ENCODE assay signal across 21 mouse cellular contexts in genomic region chr4:153070190-153070745, GRCm38 (mm10).
DNase-seq lines count a peak whose midpoint lies in the region; ATAC-seq and TF ChIP-seq lines count a peak whose summit lies in the region.
"Had no signal": no experiment of that assay in that cellular context is flagged by ENCODE, and none has a peak within 500 bp of the region (broad histone marks: within the 10 kb centered on the region; RNA-seq: fewer than 3 reads in every experiment).

No protein-coding gene starts in this region.

- no peak overlapping the region for H3K9ac ChIP-seq in hindbrain, embryonic 16.5 days (ENCODE audit: low read depth, low read length)
- H3K9ac ChIP-seq in hindbrain, embryonic 12.5 days, result no peak overlapping the region
- no peak overlapping the region for H3K9ac ChIP-seq in midbrain, postnatal 0 days (replicated peaks; ENCODE audit: low read length, poor library complexity, severe bottlenecking)
- H3K9ac ChIP-seq: liver, postnatal 0 days had no signal

- H3K36me3 ChIP-seq in hindbrain, embryonic 10.5 days, result no peaks in the 10 kb centered on the region
- H3K36me3 ChIP-seq in hindbrain, embryonic 16.5 days (ENCODE audit: control insufficient read depth, insufficient read depth, low read length), result no peaks in the 10 kb centered on the region
- H3K36me3 ChIP-seq in E14TG2a.4 (ENCODE audit: insufficient read depth, low read length), result no peaks in the 10 kb centered on the region
- H3K36me3 ChIP-seq in hindbrain, embryonic 12.5 days, result no peaks in the 10 kb centered on the region
- H3K36me3 ChIP-seq in midbrain, postnatal 0 days (ENCODE audit: insufficient read depth, low read length), result no peaks in the 10 kb centered on the region
- H3K36me3 ChIP-seq: heart, embryonic 10.5 days had no signal

- ATAC-seq in hindbrain, embryonic 16.5 days, result no peak
- ATAC-seq in hindbrain, embryonic 12.5 days (ENCODE audit: low FRiP score), result peak; percentile 32; the same call in 1 of the 2 replicates
- ATAC-seq in midbrain, postnatal 0 days (ENCODE audit: low FRiP score), result no peak
- ATAC-seq in megakaryocyte-erythroid progenitor cell, adult 5-6 weeks (replicated peaks; ENCODE audit: low FRiP score, low TSS enrichment, poor library complexity, severe bottlenecking), result no peak
- no peak for ATAC-seq in monocyte, adult 5-6 weeks (replicated peaks; ENCODE audit: insufficient number of reproducible peaks, low FRiP score, low TSS enrichment, poor library complexity, severe bottlenecking)
- ATAC-seq: inflammation-experienced regulatory T-cells, adult 6 months; liver, postnatal 0 days had no signal

- 59% methylated on average over 15 of the region's 15 CpGs for WGBS in hindbrain, embryonic 10.5 days
- 43% methylated on average over 15 of the region's 15 CpGs for WGBS in hindbrain, embryonic 16.5 days
- 46% methylated on average over 15 of the region's 15 CpGs for WGBS in hindbrain, embryonic 12.5 days
- 43% methylated on average over 15 of the region's 15 CpGs for WGBS in midbrain, postnatal 0 days

- H3K27ac ChIP-seq in hindbrain, embryonic 10.5 days, result no peak overlapping the region
- H3K27ac ChIP-seq in hindbrain, embryonic 16.5 days (ENCODE audit: low read depth, low read length), result no peak overlapping the region
- H3K27ac ChIP-seq in hindbrain, embryonic 12.5 days, result no peak overlapping the region
- no peak overlapping the region for H3K27ac ChIP-seq in midbrain, postnatal 0 days (ENCODE audit: low read depth, low read length)
- H3K27ac ChIP-seq: heart, embryonic 10.5 days; stomach, postnatal 0 days had no signal

- DNase-seq in hindbrain, embryonic 10.5 days (ENCODE audit: low spot score), result peak; percentile 28
- peak; percentile 59 for DNase-seq in midbrain, postnatal 0 days (ENCODE audit: low spot score)
- DNase-seq: adrenal gland, postnatal 25 days; cerebellum, adult 9-10 months; gastrocnemius, postnatal 25 days; heart, postnatal 10 days; kidney, adult 8-10 months; kidney, postnatal 25 days; layer of hippocampus, adult 9-11 months; liver; liver, postnatal 0 days; lung, postnatal 36 days; thymus, postnatal 14 days had no signal

- H3K4me2 ChIP-seq in hindbrain, embryonic 16.5 days (ENCODE audit: low read length), result no peak overlapping the region
- no peak overlapping the region for H3K4me2 ChIP-seq in hindbrain, embryonic 12.5 days (replicated peaks)
- H3K4me2 ChIP-seq in midbrain, postnatal 0 days (ENCODE audit: low read depth, low read length, poor library complexity, severe bottlenecking), result no peak overlapping the region

- H3K4me3 ChIP-seq in hindbrain, embryonic 10.5 days, result no peak overlapping the region
- H3K4me3 ChIP-seq in hindbrain, embryonic 16.5 days (ENCODE audit: low read length), result no peak overlapping the region
- peak overlapping the region; percentile 23; the same call in 1 of the 2 replicates for H3K4me3 ChIP-seq in E14TG2a.4 (replicated peaks; ENCODE audit: low read length)
- H3K4me3 ChIP-seq in hindbrain, embryonic 12.5 days, result no peak overlapping the region
- H3K4me3 ChIP-seq in midbrain, postnatal 0 days (ENCODE audit: low read depth, low read length), result no peak overlapping the region
- H3K4me3 ChIP-seq: heart, embryonic 10.5 days had no signal

- no peak for TF ChIP-seq CTCF in E14TG2a.4 (conservative IDR thresholded peaks at IDR 0.05; ENCODE audit: low read length)
- TF ChIP-seq CTCF in midbrain, postnatal 0 days (IDR thresholded peaks at IDR 0.05), result no peak

- H3K27me3 ChIP-seq in hindbrain, embryonic 10.5 days (ENCODE audit: insufficient read depth, poor library complexity, severe bottlenecking), result no peaks in the 10 kb centered on the region
- H3K27me3 ChIP-seq in hindbrain, embryonic 16.5 days (replicated peaks; ENCODE audit: control insufficient read depth, insufficient read depth, low read length), result no peaks in the 10 kb centered on the region
- peaks cover 21% of the 10 kb centered on the region for H3K27me3 ChIP-seq in E14TG2a.4 (ENCODE audit: insufficient read depth, low read length)
- H3K27me3 ChIP-seq in hindbrain, embryonic 12.5 days, result 0 out of 2 replicates have a peak, but pooled peaks cover 5% of the 10 kb centered on the region
- H3K27me3 ChIP-seq in midbrain, postnatal 0 days (ENCODE audit: insufficient read depth, low read length), result no peaks in the 10 kb centered on the region

- no peaks in the 10 kb centered on the region for H3K9me3 ChIP-seq in hindbrain, embryonic 10.5 days
- H3K9me3 ChIP-seq in hindbrain, embryonic 16.5 days (ENCODE audit: control insufficient read depth, low read length), result no peaks in the 10 kb centered on the region
- H3K9me3 ChIP-seq in E14TG2a.4 (ENCODE audit: low read length), result no peaks in the 10 kb centered on the region
- no peaks in the 10 kb centered on the region for H3K9me3 ChIP-seq in hindbrain, embryonic 12.5 days (replicated peaks)
- no peaks in the 10 kb centered on the region for H3K9me3 ChIP-seq in midbrain, postnatal 0 days (ENCODE audit: low read length)
- H3K9me3 ChIP-seq: heart, embryonic 10.5 days had no signal

- H3K4me1 ChIP-seq in hindbrain, embryonic 10.5 days (replicated peaks), result peaks cover 8% of the 10 kb centered on the region
- peaks cover 4% of the 10 kb centered on the region; the same call in 1 of the 2 replicates for H3K4me1 ChIP-seq in hindbrain, embryonic 16.5 days (ENCODE audit: control insufficient read depth, insufficient read depth, low read depth, low read length)
- H3K4me1 ChIP-seq in E14TG2a.4 (replicated peaks; ENCODE audit: low read depth, low read length), result peaks cover 2% of the 10 kb centered on the region; the same call in 1 of the 2 replicates
- peaks cover 12% of the 10 kb centered on the region for H3K4me1 ChIP-seq in hindbrain, embryonic 12.5 days
- H3K4me1 ChIP-seq in midbrain, postnatal 0 days (ENCODE audit: insufficient read depth, low read length), result no peaks in the 10 kb centered on the region
- H3K4me1 ChIP-seq: heart, embryonic 10.5 days had no signal
